8 mouse cellular contexts compared by ENCODE assay signal in genomic region chrX:94635961-94636563, GRCm38 (mm10). TPM values are rescaled to one million over a fixed set of nuclear protein-coding genes. Genes with fewer than 3 reads are reported as not detected.
DNase-seq lines count a peak whose midpoint lies in the region; ATAC-seq lines count a peak whose summit lies in the region.

TSS of gene Gspt2 (plus strand) at chrX:94636069.

- no peaks in the 10 kb centered on the region for H3K36me3 ChIP-seq in embryonic facial prominence, embryonic 12.5 days
- H3K36me3 ChIP-seq in heart, embryonic 10.5 days, result no peaks in the 10 kb centered on the region
- no peaks in the 10 kb centered on the region for H3K36me3 ChIP-seq in kidney, embryonic 14.5 days (ENCODE audit: control insufficient read depth, insufficient read depth, low read length)
- H3K36me3 ChIP-seq in midbrain, embryonic 16.5 days (ENCODE audit: control insufficient read depth, insufficient read depth, low read length), result no peaks in the 10 kb centered on the region

- 15% methylated on average over 41 of the region's 53 CpGs for WGBS in embryonic facial prominence, embryonic 12.5 days
- 15% methylated on average over 53 of the region's 53 CpGs for WGBS in heart, embryonic 10.5 days
- WGBS in kidney, embryonic 14.5 days, result 27% methylated on average over 53 of the region's 53 CpGs
- WGBS in midbrain, embryonic 16.5 days, result 27% methylated on average over 38 of the region's 53 CpGs

- H3K4me3 ChIP-seq in embryonic facial prominence, embryonic 12.5 days, result peak within 1 kb of the TSS; percentile 57
- H3K4me3 ChIP-seq in heart, embryonic 10.5 days, result peak within 1 kb of the TSS; percentile 69
- peak within 1 kb of the TSS; percentile 58 for H3K4me3 ChIP-seq in kidney, embryonic 14.5 days (ENCODE audit: low read length)
- peak within 1 kb of the TSS; percentile 50 for H3K4me3 ChIP-seq in midbrain, embryonic 16.5 days (ENCODE audit: low read depth, low read length)

- peak; percentile 29 for DNase-seq in urinary bladder, postnatal 14 days (ENCODE audit: low spot score)
- DNase-seq in urinary bladder, adult 2 months (ENCODE audit: low spot score), result no peak
- DNase-seq in heart, embryonic 10.5 days (ENCODE audit: low spot score), result peak; percentile 76
- DNase-seq in liver, result peak; percentile 32
- peak; percentile 58 for DNase-seq in telencephalon, adult 2 months (ENCODE audit: low read depth, low spot score)

- peak; percentile 77; the same call in 1 of the 2 replicates for ATAC-seq in embryonic facial prominence, embryonic 12.5 days (ENCODE audit: insufficient number of reproducible peaks, insufficient read depth, low FRiP score, low TSS enrichment)
- ATAC-seq in kidney, embryonic 14.5 days (ENCODE audit: low FRiP score, low TSS enrichment), result peak; percentile 89
- ATAC-seq in midbrain, embryonic 16.5 days, result peak; percentile 98

- H3K27me3 ChIP-seq in embryonic facial prominence, embryonic 12.5 days, result peaks cover 9% of the 10 kb centered on the region; the same call in 1 of the 2 replicates
- H3K27me3 ChIP-seq in heart, embryonic 10.5 days (ENCODE audit: insufficient read depth, poor library complexity, severe bottlenecking), result peaks cover 14% of the 10 kb centered on the region; the same call in 1 of the 2 replicates
- no peaks in the 10 kb centered on the region; the same call in 1 of the 2 replicates for H3K27me3 ChIP-seq in kidney, embryonic 14.5 days (ENCODE audit: control insufficient read depth, insufficient read depth, low read length)
- H3K27me3 ChIP-seq in midbrain, embryonic 16.5 days (ENCODE audit: control insufficient read depth, insufficient read depth, low read depth, low read length), result peaks cover 2% of the 10 kb centered on the region; the same call in 1 of the 2 replicates

- no peaks in the 10 kb centered on the region for H3K4me1 ChIP-seq in embryonic facial prominence, embryonic 12.5 days
- no peaks in the 10 kb centered on the region for H3K4me1 ChIP-seq in heart, embryonic 10.5 days
- no peaks in the 10 kb centered on the region for H3K4me1 ChIP-seq in kidney, embryonic 14.5 days (ENCODE audit: control insufficient read depth, insufficient read depth, low read length)
- peaks cover 13% of the 10 kb centered on the region for H3K4me1 ChIP-seq in midbrain, embryonic 16.5 days (ENCODE audit: control insufficient read depth, insufficient read depth, low read length)

- no peaks in the 10 kb centered on the region for H3K9me3 ChIP-seq in embryonic facial prominence, embryonic 12.5 days
- no peaks in the 10 kb centered on the region for H3K9me3 ChIP-seq in heart, embryonic 10.5 days
- H3K9me3 ChIP-seq in kidney, embryonic 14.5 days (ENCODE audit: control insufficient read depth, low read length), result no peaks in the 10 kb centered on the region
- H3K9me3 ChIP-seq in midbrain, embryonic 16.5 days (replicated peaks; ENCODE audit: control insufficient read depth, low read length, poor library complexity, severe bottlenecking), result no peaks in the 10 kb centered on the region

- H3K9ac ChIP-seq in embryonic facial prominence, embryonic 12.5 days, result peak within 1 kb of the TSS; percentile 60
- H3K9ac ChIP-seq in kidney, embryonic 14.5 days (ENCODE audit: low read depth, low read length), result peak within 1 kb of the TSS; percentile 57
- H3K9ac ChIP-seq in midbrain, embryonic 16.5 days (ENCODE audit: low read depth, low read length), result peak within 1 kb of the TSS; percentile 64

- H3K27ac ChIP-seq in embryonic facial prominence, embryonic 12.5 days, result 0 out of 2 replicates have a peak within 1 kb of the TSS, but pooled peaks have one; percentile 57
- H3K27ac ChIP-seq in heart, embryonic 10.5 days, result peak within 1 kb of the TSS; percentile 82
- H3K27ac ChIP-seq in kidney, embryonic 14.5 days (ENCODE audit: low read depth, low read length), result no peak within 1 kb of the TSS
- H3K27ac ChIP-seq in midbrain, embryonic 16.5 days (ENCODE audit: low read length), result peak within 1 kb of the TSS; percentile 77

- peak within 1 kb of the TSS; percentile 53 for H3K4me2 ChIP-seq in embryonic facial prominence, embryonic 12.5 days (replicated peaks)
- peak within 1 kb of the TSS; percentile 44 for H3K4me2 ChIP-seq in kidney, embryonic 14.5 days (replicated peaks; ENCODE audit: low read depth, low read length)
- peak within 1 kb of the TSS; percentile 63 for H3K4me2 ChIP-seq in midbrain, embryonic 16.5 days (ENCODE audit: low read length)

RNA-seq across cellular contexts. Expression of gene Gspt2, which starts in this region (rescaled TPM):
- 4.6 and 5.6 TPM in 2 replicates for polyA plus RNA-seq in urinary bladder, adult 2 months (2012; rRNA removed)
- 7.4 and 8.4 TPM in 2 replicates for polyA plus RNA-seq in embryonic facial prominence, embryonic 12.5 days (2016; fragmentation: Nextera tagmentation; extraction: Ambion mirVana)
- polyA plus RNA-seq in heart, embryonic 10.5 days (2016; fragmentation: Nextera tagmentation; extraction: Ambion mirVana), result 5.9 and 7.2 TPM in 2 replicates
- 4.6 and 7.3 TPM in 2 replicates for polyA plus RNA-seq in kidney, embryonic 14.5 days (2014; fragmentation: Nextera tagmentation; extraction: Ambion mirVana)
- polyA plus RNA-seq in midbrain, embryonic 16.5 days (2015; fragmentation: Nextera tagmentation; extraction: Ambion mirVana), result 28.0 and 29.3 TPM in 2 replicates
